Mouse (Mus musculus): ENCODE results near the gene Edil3.

The Edil3 gene

DNA sequence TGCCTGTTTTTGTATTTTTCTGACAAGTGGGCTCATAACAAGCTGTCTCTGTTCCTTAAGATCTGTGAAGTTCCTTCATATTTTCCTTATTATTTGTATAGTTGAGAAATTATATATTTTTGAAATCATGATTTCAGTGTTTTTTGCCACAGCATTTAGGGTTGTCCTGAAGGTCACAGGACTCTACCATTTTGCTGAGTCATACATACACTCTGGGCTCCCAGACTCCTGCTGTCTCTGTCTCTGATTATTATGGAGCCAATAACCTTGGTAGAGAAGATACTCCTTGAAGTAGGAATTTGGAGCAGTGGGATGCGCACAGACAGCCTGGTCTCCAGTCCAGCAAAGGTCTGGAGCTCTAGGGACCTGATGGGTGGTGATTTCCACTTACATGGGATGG is 416.8 kb downstream of the Edil3 start:
- no peak for DNase-seq (ENCODE audit: low read depth in 2 of 2, low spot score in 2 of 2)

DNA sequence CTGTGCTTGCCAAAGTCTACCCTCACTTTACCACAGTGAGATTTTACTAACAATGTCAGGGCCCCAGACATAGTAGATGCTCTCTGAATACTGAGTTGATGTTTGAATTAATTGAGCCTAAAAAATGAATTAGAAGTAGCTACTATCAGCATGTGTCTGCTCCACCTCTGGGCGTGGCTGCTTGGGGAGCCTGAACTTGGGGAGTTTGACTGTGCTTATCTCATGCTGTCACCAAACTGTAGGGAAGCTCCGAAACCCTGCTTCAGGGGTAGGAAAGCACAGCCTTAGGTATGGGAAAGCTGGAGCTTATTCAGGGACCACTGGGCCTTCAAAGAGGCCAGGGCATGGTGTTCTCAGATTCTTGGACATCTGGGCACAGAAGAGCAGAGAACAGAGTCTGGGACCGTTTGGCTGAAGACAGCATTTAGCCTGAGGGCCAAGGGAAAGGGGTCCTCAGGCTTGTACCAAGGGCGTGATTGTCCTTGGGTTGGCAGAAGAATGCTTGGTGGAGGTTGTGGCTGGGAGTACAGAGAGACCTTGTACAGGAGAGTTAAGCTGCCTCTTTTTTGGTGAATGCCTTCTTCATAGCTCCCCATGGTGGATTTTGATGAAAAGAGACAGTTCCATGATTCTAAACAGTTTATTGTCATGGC is 432.8 kb downstream of the Edil3 start:
- no peak for DNase-seq (ENCODE audit: low read depth in 2 of 2, low spot score in 2 of 2)

DNA sequence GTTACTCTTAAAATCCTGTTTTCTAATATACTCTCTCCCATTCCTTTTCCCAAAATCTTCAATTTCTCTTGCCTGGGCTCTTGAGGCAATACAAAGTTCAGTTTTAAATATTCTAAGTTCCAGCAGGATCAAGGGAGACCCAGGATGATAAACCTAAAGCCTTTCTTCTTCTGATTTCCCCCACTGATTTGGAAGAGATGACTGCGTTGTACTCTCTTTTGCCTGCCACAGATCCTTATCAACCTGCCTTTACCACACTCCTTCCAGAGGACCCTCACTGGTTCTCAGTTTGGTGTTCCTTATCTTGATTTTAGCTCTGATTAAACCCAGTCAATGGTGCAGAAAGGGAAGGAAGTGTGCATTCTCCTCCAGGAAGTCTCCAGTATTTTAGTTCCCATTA is 435.6 kb downstream of the Edil3 start:
- DNase-seq (ENCODE audit: low read depth in 2 of 2, low spot score in 2 of 2): no peak

DNA sequence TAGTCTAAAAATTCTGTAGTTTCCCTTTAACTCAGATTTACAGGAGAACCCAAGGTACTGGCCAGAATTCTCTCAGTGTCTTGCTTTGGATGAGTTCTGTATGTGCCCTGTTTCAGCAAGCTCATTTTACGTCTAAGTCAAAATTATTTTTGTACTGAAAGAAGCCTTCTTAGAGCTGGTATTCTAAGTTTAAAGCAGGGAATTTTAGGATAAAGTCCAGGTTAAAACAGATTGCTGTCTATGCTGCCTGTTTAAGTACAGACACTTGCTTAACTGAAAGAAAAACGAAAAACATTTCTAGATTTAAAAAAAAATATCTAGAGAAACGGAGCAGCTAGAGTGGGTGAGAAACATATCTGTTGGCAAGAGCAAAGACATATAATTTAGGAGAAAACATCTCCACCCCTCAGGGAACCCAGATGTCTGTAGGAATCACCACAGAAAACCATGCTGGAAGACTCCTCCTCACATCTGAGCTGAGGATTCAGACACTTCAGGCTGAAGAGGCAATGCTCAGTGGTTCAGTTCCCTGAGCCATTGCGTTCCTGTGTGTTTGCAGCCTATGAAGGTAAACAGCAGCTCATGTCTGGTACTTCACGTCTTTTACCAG is 465.5 kb downstream of the Edil3 start:
- no peak for DNase-seq (ENCODE audit: low read depth in 2 of 2, low spot score in 2 of 2)

DNA sequence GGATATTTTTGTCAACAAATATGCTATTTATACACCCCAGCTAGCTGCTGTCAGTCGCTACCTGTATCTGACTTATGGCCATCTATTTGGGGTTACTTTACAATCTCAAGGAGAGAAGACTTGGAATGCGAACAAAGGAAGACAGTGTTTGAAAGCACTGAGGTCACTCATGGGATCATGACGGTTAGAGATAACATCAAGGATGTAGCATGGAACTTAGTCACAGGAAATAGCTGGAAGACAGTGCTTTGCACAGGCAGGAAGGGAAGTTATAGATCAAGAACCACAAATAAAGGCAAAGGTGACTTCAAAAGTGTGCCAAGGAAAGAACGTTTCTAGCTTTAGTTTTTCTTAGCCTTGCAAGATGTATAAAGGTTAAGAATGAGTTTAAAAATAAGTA is 466.9 kb downstream of the Edil3 start:
- DNase-seq (ENCODE audit: low read depth in 2 of 2, low spot score in 2 of 2): no peak

DNA sequence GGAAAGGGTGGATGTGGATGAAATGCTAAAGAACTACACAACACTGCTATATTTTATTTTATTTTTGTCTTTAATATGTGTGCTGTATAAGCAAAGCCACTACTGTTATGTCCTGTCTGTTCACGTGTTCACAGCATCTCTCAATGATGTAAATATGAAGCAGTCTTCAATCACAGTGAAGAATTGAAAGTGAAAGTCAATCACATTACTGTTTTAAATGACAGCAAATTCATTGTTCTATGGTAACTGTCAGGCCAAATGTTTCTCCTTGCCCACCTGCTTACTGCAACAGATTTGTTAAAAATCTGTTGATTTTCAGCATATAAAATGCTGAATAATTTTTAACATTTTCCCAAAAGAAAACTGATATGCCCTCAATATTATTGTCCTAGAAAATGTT is 499.9 kb downstream of the Edil3 start:
- no peak for DNase-seq (ENCODE audit: low read depth in 2 of 2, low spot score in 2 of 2)

DNA sequence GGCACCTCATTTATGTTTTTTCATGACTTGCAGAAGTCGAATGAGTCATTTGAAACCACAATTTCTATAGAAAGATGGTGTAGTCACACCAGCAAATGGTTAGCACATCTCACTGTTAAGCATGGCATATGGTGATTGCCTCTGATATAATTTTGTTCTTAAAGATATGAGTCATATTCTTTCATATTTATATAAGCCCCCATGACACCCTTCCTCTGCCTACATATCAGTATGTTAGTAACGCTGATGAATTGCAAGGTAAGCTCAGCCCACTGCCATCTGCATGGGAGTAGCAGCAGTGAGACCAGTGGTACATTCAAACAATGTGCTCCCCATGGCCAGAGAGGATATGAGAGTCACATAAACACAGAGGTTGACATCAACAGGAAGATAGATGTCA is 503.0 kb downstream of the Edil3 start:
- DNase-seq (ENCODE audit: low read depth in 2 of 2, low spot score in 2 of 2): no peak

DNA sequence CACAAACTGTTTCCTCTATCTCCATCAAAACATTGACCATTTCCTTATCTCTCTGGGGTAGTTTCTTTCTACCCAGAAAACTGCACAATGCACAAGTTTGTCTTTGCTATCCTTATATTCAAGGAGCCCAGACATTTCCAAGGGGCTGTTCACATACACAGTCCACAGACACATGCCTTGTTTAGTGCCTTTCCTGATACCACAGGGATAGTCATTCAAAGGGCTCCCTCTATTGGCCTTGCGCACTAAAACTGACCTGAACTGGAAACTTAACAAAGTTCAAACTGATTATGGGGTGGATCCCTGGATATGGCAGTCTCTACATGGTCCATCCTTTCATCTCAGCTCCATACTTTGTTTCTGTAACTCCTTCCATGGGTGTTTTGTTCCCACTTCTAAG is 513.2 kb downstream of the Edil3 start:
- DNase-seq (ENCODE audit: low read depth in 2 of 2, low spot score in 2 of 2): no peak

DNA sequence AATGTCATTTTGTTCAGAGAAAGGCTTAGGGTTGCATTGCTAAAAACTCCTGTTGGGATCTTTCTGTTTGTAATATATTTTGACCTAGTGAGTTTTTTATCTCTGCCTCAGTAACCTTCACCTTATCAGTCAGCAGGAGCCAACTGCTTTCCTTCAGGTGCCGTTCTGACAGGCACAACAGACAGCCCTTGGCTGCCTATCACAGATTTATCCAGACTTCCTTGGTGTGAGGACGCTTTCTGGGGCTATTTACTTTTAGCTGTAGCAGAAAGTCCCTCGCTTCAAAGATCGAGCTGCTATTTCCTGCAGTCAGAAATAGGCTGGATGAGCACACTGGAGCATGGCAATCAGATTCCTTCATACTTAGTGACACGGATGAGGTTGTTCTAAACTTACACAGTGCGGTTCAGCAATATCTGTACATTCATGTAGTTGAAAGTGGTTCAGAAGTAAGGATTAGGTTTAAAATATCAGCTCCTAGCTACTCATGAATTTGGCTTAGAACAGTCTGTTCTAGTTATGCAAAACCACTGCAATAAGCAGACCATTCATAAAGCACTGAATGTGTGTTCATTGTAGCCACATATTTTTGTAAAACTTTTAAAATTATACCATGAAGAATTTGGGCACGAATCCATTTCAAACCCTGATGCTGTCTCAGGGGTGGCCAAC is 514.8 kb downstream of the Edil3 start:
- DNase-seq (ENCODE audit: low read depth in 2 of 2, low spot score in 2 of 2): no peak

DNA sequence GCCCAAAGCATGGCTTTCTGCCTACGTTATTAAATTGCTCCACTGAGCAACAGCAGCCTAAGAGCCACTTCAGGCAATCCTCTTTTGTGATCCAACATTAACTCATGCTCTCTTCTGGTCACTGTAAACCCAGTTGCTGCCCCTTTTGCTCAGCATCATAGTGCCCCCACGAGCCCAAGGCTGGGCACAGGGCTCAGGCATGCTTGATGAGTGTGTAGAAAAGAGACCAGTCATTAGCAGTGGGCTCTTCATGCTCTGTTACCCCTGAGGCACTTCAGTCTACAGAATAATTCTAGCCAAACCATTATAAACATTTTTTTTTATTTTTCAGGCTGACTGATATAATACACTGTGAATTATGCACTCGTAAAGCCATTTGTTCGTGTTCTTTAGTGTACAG is 517.8 kb downstream of the Edil3 start:
- no peak for DNase-seq (ENCODE audit: low read depth in 2 of 2, low spot score in 2 of 2)

DNA sequence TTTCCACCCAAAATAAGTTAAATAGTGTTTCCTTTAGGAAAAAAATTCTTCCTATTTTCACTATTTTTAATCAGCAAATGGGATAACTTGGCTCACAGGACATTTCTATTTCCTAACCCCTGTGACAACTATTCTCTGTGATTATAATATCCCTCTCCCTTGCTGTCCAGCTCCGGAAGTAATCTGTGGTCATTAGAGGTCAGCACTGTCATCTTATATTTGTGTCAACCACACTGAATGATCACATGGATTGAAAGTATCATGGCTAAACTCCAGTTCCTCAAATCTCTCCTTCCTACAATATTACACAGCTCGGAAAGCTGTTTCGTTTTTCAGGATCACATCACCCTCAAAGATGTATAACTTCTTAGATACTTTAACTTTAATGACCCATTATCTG is 518.5 kb downstream of the Edil3 start:
- no peak for DNase-seq (ENCODE audit: low read depth in 2 of 2, low spot score in 2 of 2)

DNA sequence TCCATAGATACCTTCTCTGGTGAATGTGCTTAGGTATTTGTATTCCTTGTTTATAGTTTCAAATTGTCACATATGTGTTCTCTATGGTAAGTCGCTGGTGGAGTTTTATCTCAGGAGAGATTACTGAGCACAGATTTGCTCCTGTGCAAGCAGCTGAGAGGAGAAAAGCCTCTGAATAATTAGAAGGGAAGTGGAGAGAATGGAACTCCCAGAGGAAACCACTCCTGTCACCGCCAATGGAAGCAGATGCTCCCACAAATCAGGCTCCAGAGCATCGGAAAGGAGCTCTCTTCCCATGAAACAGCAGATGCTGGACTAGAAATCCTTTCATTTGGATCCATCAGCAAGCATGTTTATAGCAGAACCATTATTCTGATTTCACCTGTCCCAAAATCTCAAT is 534.0 kb downstream of the Edil3 start:
- no peak for DNase-seq (ENCODE audit: low read depth in 2 of 2, low spot score in 2 of 2)

DNA sequence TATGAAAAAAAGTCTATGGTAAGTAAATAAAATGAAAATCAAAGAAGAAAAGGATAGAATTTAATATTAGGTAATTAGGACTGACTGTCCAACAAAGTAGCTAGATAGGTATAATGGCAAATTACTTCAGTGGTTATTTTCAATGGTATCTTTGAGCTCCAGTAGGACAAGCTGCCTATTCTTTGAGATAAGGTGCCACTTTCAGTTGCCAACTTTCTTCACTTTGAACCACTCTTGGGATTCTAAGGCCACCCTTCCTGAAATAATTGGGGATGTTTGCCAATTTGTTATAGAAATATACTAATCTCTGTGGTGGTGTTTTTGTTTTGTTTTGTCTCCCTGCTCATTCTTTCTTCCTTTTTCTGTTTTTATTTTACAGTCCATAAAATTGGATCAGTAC is 537.1 kb downstream of the Edil3 start:
- DNase-seq (ENCODE audit: low read depth in 2 of 2, low spot score in 2 of 2): no peak

DNA sequence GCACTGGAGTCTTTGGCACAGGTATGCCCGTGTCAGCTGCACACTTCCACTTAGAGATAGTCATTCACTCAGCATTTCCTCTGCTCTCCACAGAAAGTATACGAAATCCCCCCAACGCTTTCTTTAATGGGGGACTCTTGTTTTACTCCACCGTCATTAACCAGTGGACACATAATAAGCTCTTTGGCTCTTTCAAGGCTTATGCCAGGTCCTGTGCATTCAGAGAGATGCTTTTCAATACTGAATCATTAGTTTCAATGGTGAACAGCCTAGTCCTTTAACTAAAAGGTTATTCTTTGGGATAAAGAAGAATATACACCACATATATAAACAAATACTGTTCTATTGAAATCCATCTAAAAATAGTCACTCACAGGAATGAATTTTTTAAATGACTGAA is 541.0 kb downstream of the Edil3 start:
- DNase-seq (ENCODE audit: low read depth in 2 of 2, low spot score in 2 of 2): no peak

DNA sequence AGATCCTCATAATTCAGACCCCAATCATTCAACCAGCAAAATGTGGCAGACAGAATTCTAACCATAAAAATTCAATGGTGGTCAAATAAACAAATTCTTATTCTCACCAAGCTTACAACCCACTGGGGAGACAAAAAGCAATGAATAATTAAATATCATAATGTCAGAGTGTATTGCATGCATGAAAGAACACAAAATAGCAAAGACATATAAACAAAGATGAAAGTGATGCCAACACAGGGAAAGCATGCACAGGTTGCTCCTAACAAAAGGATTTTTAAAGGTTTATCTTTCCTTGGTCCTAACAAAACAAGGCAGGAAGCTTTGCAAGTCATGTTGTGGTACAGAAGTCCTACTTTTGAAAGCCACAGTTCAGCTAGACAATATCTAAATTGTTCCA is 550.0 kb downstream of the Edil3 start:
- DNase-seq (ENCODE audit: low read depth in 2 of 2, low spot score in 2 of 2): no peak

DNA sequence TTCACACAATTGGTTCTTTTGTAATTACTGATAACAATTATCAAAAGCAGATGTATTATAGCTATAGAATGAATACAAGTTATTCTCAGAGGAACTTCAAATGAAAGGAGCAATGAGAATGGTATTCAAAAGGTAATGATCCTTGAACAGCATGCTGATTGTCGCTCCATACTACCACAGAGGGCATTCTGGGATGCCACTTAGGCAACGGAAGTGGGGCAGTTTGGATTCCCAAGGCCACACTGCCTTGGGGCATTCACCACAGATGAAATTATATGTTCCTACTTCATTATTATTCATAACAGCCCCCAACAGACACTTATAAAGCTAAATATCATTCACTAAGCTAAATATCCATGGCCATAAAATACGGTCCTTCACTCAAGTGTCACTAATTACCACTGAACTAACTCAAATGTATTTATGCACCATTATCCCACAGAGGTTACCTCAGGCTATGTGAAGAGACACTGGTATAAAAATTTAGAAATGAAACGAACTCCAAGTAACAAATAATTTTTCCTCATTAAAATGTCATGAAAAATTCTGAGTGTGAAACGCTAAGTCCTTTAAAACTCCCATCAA is 550.5 kb downstream of the Edil3 start:
- DNase-seq (ENCODE audit: low read depth in 2 of 2, low spot score in 2 of 2): no peak
